Mouse (Mus musculus) heart, embryonic 11.5 days (tissue): Measurements from ENCODE around the gene D930020B18Rik. TPM values are rescaled to one million over a fixed set of nuclear protein-coding genes. Genes with fewer than 3 reads are reported as not detected.

Experiments used
- ATAC-seq: fragments of 200-750 bp; cut with Nextera tagmentation; replicated peaks from 2 replicates; pipeline ENCODE4 v1.8.0; 2017; ENCODE audit warnings: moderate library complexity; ENCODE audit not compliant: insufficient number of reproducible peaks, low FRiP score, low TSS enrichment
- H3K27ac ChIP-seq: fragments of 300-500 bp; sonication (generic); 2 replicates; pipeline ENCODE4 v1.5.1; 2014; ENCODE audit warnings: mild to moderate bottlenecking, low read depth, low read length
- H3K27me3 ChIP-seq: fragments of 300-500 bp; sonication (generic); 2 replicates; pipeline ENCODE4 v1.6.1; 2014; ENCODE audit warnings: mild to moderate bottlenecking, low read length, mixed read lengths; ENCODE audit not compliant: control insufficient read depth, insufficient read depth
- H3K36me3 ChIP-seq: fragments of 300-500 bp; sonication (generic); 2 replicates; pipeline ENCODE4 v1.6.1; 2014; ENCODE audit warnings: mild to moderate bottlenecking, low read length, moderate library complexity, mixed read lengths; ENCODE audit not compliant: control insufficient read depth, insufficient read depth
- H3K4me1 ChIP-seq: fragments of 300-500 bp; sonication (generic); 2 replicates; pipeline ENCODE4 v1.6.1; 2014; ENCODE audit warnings: low read length; ENCODE audit not compliant: control insufficient read depth, insufficient read depth
- H3K4me2 ChIP-seq: fragments of 300-500 bp; sonication (generic); 2 replicates; pipeline ENCODE4 v1.6.1; 2014; ENCODE audit warnings: mild to moderate bottlenecking, moderate library complexity
- H3K4me3 ChIP-seq: fragments of 300-500 bp; sonication (generic); 2 replicates; pipeline ENCODE4 v1.5.1; 2014; ENCODE audit warnings: low read depth, low read length
- H3K9ac ChIP-seq: fragments of 300-500 bp; sonication (generic); 2 replicates; pipeline ENCODE4 v1.6.1; 2014; ENCODE audit warnings: mild to moderate bottlenecking, low read depth, low read length, moderate library complexity
- H3K9me3 ChIP-seq: fragments of 300-500 bp; sonication (generic); replicated peaks from 2 replicates; pipeline ENCODE4 v1.6.1; 2016; ENCODE audit warnings: low read length; ENCODE audit not compliant: control insufficient read depth
- WGBS: fragments of 180-500 bp; shearing (Covaris S2); extraction: QIAGEN DNeasy Blood & Tissue Kit; methylation state at CpG from one replicate; pipeline ENCODE4 v1.1.7; 2014; ENCODE audit not compliant: insufficient replicate concordance; 5-methylcytosine and 5-hydroxymethylcytosine counted together
- polyA plus RNA-seq: library from polyadenylated mRNA; unstranded; fragments of >200 nt; fragmentation: Nextera tagmentation; extraction: Ambion mirVana; gene quantifications from 2 replicates; pipeline ENCODE4 v1.2.1, GENCODE M21; 2014

Gene D930020B18Rik
- polyA plus RNA-seq, 1 experiment from 2014 or later: not detected

DNA sequence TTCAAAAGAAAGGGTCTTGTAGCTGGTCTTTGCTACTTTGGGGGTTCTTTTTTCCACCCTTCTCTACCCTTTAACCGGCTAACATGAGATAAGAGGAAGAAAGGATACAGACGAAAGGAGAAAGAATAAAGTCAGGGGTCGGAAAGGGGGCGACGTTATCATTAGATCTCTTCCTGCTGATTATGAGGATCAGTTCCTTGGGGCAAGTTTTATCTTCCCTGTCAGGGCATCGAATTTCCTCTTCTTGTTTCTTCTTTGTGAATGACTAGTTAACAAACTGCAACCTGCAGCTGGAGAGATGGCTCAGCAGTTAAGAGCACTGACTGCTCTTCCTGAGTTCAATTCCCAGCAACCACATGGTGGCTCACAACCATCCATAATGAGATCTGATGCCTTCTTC is 4.9 kb downstream of the D930020B18Rik start:
- H3K4me2 ChIP-seq: no peak overlapping the region
- H3K4me1 ChIP-seq: 0 out of 2 replicates have a peak, but pooled peaks cover 2% of the 10 kb centered on the region
- ATAC-seq: no peak
- H3K4me3 ChIP-seq: no peak overlapping the region
- 37% methylated on average over 6 of the region's 6 CpGs for WGBS
- H3K27me3 ChIP-seq: peaks cover 22% of the 10 kb centered on the region; the same call in 1 of the 2 replicates
- H3K27ac ChIP-seq: no peak overlapping the region
- no peaks in the 10 kb centered on the region for H3K36me3 ChIP-seq
- H3K9me3 ChIP-seq: no peaks in the 10 kb centered on the region
- no peak overlapping the region for H3K9ac ChIP-seq

GRCm38 (mm10) chr10:121653079-121653478 is 11.7 kb downstream of the D930020B18Rik start:
- ATAC-seq: no peak
- Histone ChIP-seq H3K36me3 (no peaks in the 10 kb centered on the region), H3K27ac (no peak overlapping the region), H3K4me1 (no peaks in the 10 kb centered on the region), H3K4me3 (no peak overlapping the region), H3K27me3 (no peaks in the 10 kb centered on the region), H3K9ac (no peak overlapping the region), H3K4me2 (no peak overlapping the region), H3K9me3 (no peaks in the 10 kb centered on the region)
- WGBS: 80% methylated on average over 1 of the region's 1 CpGs

DNA sequence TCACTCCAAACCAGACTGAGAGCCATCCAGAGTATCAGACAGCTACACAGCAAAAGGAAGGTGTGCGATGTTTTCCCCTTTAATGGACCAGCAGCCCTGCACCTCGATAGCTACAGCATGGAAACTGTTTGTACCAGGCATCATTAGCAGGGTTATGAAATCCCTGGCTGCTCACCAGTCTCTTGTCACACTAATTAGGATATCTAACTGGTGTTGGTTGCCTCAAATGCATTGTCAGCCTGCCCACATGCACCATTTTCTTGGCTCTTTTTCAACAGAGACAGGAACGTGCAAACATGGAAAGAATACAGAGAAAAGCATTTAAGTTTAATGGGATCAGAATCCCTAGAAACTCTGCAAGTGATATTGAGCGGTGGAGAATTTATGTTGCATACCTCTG is 14.5 kb downstream of the D930020B18Rik start:
- H3K9me3 ChIP-seq: no peaks in the 10 kb centered on the region
- 79% methylated on average over 4 of the region's 4 CpGs for WGBS
- H3K27me3 ChIP-seq: no peaks in the 10 kb centered on the region
- H3K27ac ChIP-seq: no peak overlapping the region
- no peaks in the 10 kb centered on the region for H3K36me3 ChIP-seq
- H3K4me2 ChIP-seq: no peak overlapping the region
- no peak overlapping the region for H3K9ac ChIP-seq
- no peak for ATAC-seq
- H3K4me3 ChIP-seq: no peak overlapping the region
- H3K4me1 ChIP-seq: no peaks in the 10 kb centered on the region

DNA sequence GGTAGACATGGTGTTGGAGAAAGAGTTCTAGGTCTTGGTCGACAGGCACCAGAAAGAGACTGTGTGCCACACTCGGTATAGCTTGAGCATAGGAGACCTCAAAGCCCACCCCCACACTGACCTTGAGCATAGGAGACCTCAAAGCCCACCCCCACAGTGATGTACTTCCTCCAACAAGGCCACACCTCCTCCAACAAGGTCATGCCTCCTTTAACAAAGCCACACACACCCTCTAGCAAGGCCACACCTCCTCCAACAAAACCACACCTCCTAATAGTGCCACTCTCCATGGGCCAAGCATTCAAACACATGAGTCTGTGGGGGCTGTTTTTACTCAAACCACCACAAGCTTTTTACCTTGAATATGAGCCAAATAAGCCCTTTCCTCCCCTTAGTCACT is 21.3 kb downstream of the D930020B18Rik start:
- H3K9ac ChIP-seq: no peak overlapping the region
- no peaks in the 10 kb centered on the region for H3K27me3 ChIP-seq
- no peak overlapping the region for H3K27ac ChIP-seq
- no peak overlapping the region for H3K4me3 ChIP-seq
- H3K9me3 ChIP-seq: no peaks in the 10 kb centered on the region
- H3K36me3 ChIP-seq: no peaks in the 10 kb centered on the region
- H3K4me1 ChIP-seq: no peaks in the 10 kb centered on the region
- 89% methylated on average over 2 of the region's 2 CpGs for WGBS
- no peak overlapping the region for H3K4me2 ChIP-seq
- no peak for ATAC-seq

GRCm38 (mm10) chr10:121663599-121663998 is 22.2 kb downstream of the D930020B18Rik start:
- no peak overlapping the region for H3K9ac ChIP-seq
- H3K36me3 ChIP-seq: no peaks in the 10 kb centered on the region
- no peak for ATAC-seq
- H3K27ac ChIP-seq: no peak overlapping the region
- no peaks in the 10 kb centered on the region for H3K4me1 ChIP-seq
- H3K9me3 ChIP-seq: no peaks in the 10 kb centered on the region
- H3K4me2 ChIP-seq: no peak overlapping the region
- H3K4me3 ChIP-seq: no peak overlapping the region
- WGBS: 65% methylated on average over 13 of the region's 13 CpGs
- H3K27me3 ChIP-seq: no peaks in the 10 kb centered on the region

- H3K9me3 ChIP-seq: no peaks in the 10 kb centered on the region
- ATAC-seq: no peak
- H3K4me3 ChIP-seq: no peak overlapping the region
- no peak overlapping the region for H3K4me2 ChIP-seq
- no peak overlapping the region for H3K27ac ChIP-seq
- H3K27me3 ChIP-seq: no peaks in the 10 kb centered on the region
- 62% methylated on average over 8 of the region's 8 CpGs for WGBS
- no peaks in the 10 kb centered on the region for H3K4me1 ChIP-seq
- H3K9ac ChIP-seq: no peak overlapping the region
- H3K36me3 ChIP-seq: no peaks in the 10 kb centered on the region
These were observed 24.3 kb downstream of the D930020B18Rik start for GRCm38 (mm10) chr10:121665631-121666145.

- 78% methylated on average over 10 of the region's 10 CpGs for WGBS
- no peaks in the 10 kb centered on the region for H3K27me3 ChIP-seq
These were observed 27.7 kb downstream of the D930020B18Rik start for GRCm38 (mm10) chr10:121669103-121669502.

DNA sequence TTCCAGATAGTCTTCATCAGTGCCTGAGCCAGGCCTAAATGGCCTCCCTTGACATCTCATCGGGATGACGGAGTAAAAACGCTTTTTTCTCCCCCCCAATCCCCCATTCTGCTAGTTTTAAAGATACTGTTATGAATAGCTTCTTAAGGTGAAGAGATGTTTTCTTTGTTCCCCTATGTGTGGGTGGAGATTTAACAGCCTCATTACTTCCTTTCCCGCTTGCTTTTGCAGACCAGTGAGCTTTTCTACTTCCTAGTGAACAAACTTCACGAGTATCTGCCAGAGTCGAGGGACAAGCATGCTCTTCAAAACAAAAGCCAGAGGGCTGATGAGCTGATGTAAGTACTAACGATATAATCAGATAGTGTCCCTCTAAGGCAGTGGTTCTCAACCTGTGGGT is 35.6 kb downstream of the D930020B18Rik start:
- no peaks in the 10 kb centered on the region for H3K4me1 ChIP-seq
- H3K9ac ChIP-seq: no peak overlapping the region
- H3K4me2 ChIP-seq: no peak overlapping the region
- no peak overlapping the region for H3K4me3 ChIP-seq
- H3K27me3 ChIP-seq: no peaks in the 10 kb centered on the region
- no peaks in the 10 kb centered on the region; the same call in 1 of the 2 replicates for H3K9me3 ChIP-seq
- no peak for ATAC-seq
- H3K27ac ChIP-seq: no peak overlapping the region
- no peaks in the 10 kb centered on the region for H3K36me3 ChIP-seq
- WGBS: 56% methylated on average over 7 of the region's 7 CpGs

More at GRCm38 (mm10) chr10:121669103-121669502, 27.7 kb downstream of the D930020B18Rik start:
- Histone ChIP-seq H3K4me1 (no peaks in the 10 kb centered on the region), H3K9me3 (no peaks in the 10 kb centered on the region; the same call in 1 of the 2 replicates), H3K4me2 (no peak overlapping the region), H3K9ac (no peak overlapping the region), H3K27ac (no peak overlapping the region), H3K36me3 (no peaks in the 10 kb centered on the region), H3K4me3 (no peak overlapping the region)
- ATAC-seq: no peak

GRCm38 (mm10) chr10:121680902-121681301 is 39.5 kb downstream of the D930020B18Rik start:
- H3K27ac ChIP-seq: no peak overlapping the region
- H3K9me3 ChIP-seq: no peaks in the 10 kb centered on the region
- H3K4me3 ChIP-seq: no peak overlapping the region
- ATAC-seq: no peak
- no peaks in the 10 kb centered on the region for H3K27me3 ChIP-seq
- H3K4me1 ChIP-seq: no peaks in the 10 kb centered on the region
- H3K4me2 ChIP-seq: no peak overlapping the region
- no peak overlapping the region for H3K9ac ChIP-seq
- WGBS: 76% methylated on average over 2 of the region's 2 CpGs
- H3K36me3 ChIP-seq: no peaks in the 10 kb centered on the region
